Mouse (Mus musculus): ENCODE results near the gene Bid. TPM values are rescaled to one million over a fixed set of nuclear protein-coding genes. Genes with fewer than 3 reads are reported as not detected.
"Not testable (repeated sequence)": the region's sequence is repeated elsewhere in the genome, so short reads cannot be mapped to it uniquely, and the experiment has no call there.

Bid gene
- polyA plus RNA-seq, 1 experiment from 2014 or later, result 58.5 TPM

DNA sequence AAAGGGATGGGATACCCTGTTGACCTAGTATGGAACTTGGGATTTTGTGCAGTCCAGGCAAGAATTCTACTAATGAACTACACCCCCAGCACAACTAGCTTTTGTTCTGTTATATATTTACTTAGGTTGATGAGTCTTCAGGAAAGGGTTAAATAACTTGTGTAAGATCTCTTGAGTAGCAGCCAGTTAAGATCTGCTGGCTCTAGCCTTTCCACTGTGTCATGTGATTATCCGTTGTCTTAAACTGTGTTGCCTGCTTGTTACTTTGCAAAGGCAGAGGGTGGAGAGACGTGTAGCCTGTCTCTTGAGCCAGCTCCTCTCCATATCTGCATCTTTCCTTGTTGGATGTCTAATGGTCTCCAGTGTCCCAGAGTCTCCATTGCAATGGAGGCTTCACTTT lies 45.4 kb downstream of the Bid start:
- no peak for TF ChIP-seq CTCF (IDR thresholded peaks at IDR 0.05)
- ATAC-seq (no peak), DNase-seq (ENCODE audit: low read depth, low spot score) (no peak)
- ChIA-PET POLR2A (no interaction called here), CTCF (no interaction called here)
- no peaks in the 10 kb centered on the region for H3K27me3 ChIP-seq
- in situ Hi-C loops (cut with MboI; ENCODE audit: low pct_unique_long_range_greater_than_20kb), result no loop called here

DNA sequence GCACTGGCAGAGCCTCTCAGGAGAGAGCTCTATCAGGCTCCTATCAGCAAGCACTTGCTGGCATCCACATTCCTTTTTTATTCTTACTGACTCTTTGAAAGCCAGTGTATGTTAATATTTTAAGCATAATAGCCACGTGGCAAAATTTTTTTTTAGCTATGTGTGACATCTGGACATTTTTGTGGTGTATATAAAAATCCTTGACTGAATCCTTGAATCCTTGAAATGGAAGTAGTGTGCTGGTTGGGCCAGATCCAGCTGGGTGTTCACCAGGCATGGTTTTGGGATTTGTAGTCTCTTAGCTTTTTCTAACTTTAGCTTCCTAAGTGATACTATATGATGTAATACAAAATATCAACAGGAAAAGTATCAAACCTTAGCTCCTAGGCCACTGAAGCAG lies 47.8 kb downstream of the Bid start:
- ATAC-seq, result no peak
- ChIA-PET POLR2A (interaction anchor here (1.5 kb wide), 1 partner anchor 10 kb away, joined by 4 read pairs; no protein-coding TSS in a partner anchor), CTCF (interaction anchor here (1.6 kb wide), 1 partner anchor 46 kb away, joined by 4 read pairs; the partner anchor contains the start of gene Atp6v1e1)
- H3K27me3 ChIP-seq, result no peaks in the 10 kb centered on the region
- in situ Hi-C loops (cut with MboI; ENCODE audit: low pct_unique_long_range_greater_than_20kb), result no loop called here
- TF ChIP-seq CTCF (IDR thresholded peaks at IDR 0.05), result no peak
- DNase-seq (ENCODE audit: low read depth, low spot score), result no peak

DNA sequence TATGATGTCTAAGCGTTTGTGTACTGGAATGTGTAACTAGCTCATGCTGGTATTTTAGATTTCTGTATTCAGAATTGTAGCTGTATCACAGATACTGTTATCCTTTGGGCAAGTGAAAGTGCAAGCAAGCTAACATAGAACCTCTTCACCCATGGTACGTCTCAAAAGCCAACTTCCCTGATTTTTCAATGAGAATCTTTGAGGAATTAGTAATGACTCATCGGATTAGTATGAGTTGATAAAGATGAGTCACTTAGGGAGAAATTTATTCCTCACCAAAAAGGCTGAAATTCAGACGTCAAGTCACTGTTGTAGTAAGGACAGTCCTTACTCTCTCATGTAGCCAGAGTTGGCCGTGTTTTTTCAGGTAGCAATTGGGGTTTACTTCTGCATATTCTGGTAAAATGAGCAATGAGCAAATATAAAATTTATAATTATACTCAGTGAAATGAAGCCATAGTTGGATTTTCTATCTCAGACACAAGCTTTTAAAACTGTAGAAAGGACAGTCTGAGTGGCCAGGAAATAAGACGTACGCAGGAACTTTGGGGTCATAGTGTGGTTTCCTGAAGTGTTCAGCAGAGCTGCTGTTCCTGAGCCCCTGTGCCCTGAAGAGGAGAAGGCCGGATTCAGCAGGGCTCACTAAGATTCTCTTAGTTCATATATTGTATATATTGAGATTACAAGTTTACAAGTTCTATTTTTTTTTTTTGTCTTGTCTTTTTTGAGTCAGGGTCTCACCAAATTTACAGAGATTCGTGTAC lies 50.4 kb downstream of the Bid start:
- in situ Hi-C loops (cut with MboI; ENCODE audit: low pct_unique_long_range_greater_than_20kb), result no loop called here
- no peak for ATAC-seq
- CTCF ChIA-PET, result no interaction called here
- no peak for TF ChIP-seq CTCF (IDR thresholded peaks at IDR 0.05)
- no peak for DNase-seq (ENCODE audit: low read depth, low spot score)
- POLR2A ChIA-PET, result no interaction called here
- no peaks in the 10 kb centered on the region for H3K27me3 ChIP-seq

DNA sequence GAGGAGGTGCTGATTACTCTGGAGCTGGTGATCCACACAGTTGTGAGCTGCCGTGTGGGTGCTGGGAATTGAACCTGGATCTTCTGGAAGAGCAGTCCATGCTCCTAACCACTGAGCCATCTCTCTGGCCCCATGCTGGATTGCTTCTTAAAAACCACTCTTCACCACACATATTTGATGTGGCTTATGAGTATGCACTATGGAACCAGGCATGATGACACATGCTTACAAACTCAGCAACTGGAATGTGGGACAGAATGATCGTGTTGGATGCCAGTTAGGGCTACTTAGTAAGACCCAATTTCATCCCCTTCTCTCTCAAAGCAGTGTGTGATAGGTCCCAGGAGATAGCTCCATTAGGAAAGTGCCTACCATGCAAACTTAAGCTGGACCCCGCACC lies 56.6 kb downstream of the Bid start:
- in situ Hi-C loops (cut with MboI; ENCODE audit: low pct_unique_long_range_greater_than_20kb), result no loop called here
- ChIA-PET CTCF (no interaction called here), POLR2A (interaction anchor here (0.6 kb wide), 1 partner anchor 46 kb away, joined by 7 read pairs; no protein-coding TSS in a partner anchor)
- no peaks in the 10 kb centered on the region for H3K27me3 ChIP-seq
- ATAC-seq (no peak), DNase-seq (ENCODE audit: low read depth, low spot score) (no peak)
- no peak for TF ChIP-seq CTCF (IDR thresholded peaks at IDR 0.05)

DNA sequence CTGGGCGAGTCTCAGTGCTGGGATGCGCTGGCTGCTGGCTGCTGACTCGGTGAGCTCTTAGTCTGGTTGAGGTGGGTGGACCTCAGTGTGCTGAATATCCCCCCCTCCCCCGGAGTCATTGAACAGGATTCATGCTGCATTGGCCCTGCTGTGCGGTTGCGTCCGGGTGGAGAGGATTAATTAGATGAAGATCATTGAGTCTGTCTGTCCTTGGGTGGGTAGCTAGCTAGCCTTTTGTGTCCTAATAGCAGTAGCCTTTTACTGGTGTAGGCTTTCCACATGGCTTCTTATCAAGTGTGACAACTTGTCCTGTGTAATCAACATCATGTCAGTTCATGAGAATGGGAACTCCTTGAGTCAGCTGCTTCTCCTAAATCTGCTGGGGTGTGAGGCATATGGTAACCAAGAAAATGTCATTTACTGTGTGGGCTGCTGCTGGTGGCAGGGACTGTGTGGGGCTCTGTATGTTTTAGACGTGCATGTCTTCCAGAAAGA lies 58.4 kb downstream of the Bid start:
- DNase-seq (ENCODE audit: low read depth, low spot score) (no peak), ATAC-seq (no peak)
- no peak for TF ChIP-seq CTCF (IDR thresholded peaks at IDR 0.05)
- in situ Hi-C loops (cut with MboI; ENCODE audit: low pct_unique_long_range_greater_than_20kb), result no loop called here
- ChIA-PET CTCF (interaction anchor here (1.1 to 1.4 kb wide), 2 partner anchors 15 to 65 kb away, joined by 3 to 4 read pairs; no protein-coding TSS in a partner anchor), POLR2A (no interaction called here)
- no peaks in the 10 kb centered on the region for H3K27me3 ChIP-seq

DNA sequence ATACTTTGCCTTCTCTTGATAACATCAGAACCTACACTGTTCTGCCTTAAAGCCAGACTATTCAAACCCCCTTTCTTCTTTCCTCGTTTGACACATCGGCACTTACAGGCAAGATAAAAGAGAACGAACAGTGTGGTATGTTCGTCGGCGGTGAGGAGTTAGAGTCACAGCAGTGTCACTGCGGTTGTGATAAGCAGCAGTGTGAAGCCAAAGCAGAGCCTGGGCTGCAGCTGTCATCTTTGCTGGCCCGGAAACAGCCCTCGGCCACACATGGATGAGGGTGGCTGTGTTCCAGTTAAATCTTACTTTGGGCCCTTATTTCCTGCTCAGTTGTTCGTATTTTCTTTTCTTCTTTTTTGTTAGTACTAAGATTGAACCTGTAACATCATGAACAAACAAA lies 62.2 kb downstream of the Bid start:
- ATAC-seq, result no peak
- DNase-seq (ENCODE audit: low read depth, low spot score), result no peak
- no peaks in the 10 kb centered on the region for H3K27me3 ChIP-seq
- in situ Hi-C loops (cut with MboI; ENCODE audit: low pct_unique_long_range_greater_than_20kb), result no loop called here
- no peak for TF ChIP-seq CTCF (IDR thresholded peaks at IDR 0.05)
- ChIA-PET CTCF (no interaction called here), POLR2A (no interaction called here)

DNA sequence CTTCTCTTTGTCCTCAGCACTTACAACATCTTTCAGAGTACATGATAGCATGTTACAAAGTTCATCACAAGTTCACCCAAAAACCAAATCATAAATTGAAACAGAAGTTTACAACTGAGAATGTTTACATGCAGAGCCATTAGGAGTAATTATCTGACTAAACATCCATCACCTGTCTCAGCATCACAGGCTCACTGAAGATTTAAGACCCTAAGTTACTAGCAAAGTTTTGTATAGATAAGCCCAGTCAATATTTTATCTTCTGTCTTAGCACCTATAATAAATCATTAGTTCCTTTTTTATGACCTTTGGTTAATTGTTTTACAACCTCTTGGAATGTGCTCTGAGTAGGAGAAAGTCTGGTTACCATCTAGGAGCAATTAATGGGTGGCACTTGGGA lies 65.9 kb downstream of the Bid start:
- DNase-seq (ENCODE audit: low read depth, low spot score); POLR2A ChIA-PET; H3K27me3 ChIP-seq; ATAC-seq; in situ Hi-C loops (cut with MboI; ENCODE audit: low pct_unique_long_range_greater_than_20kb); CTCF ChIA-PET: not testable (repeated sequence)

Other genes starting within 250 kb of the Bid start
- gene Slc25a18, start 143.3 kb downstream of the Bid start, polyA plus RNA-seq (2021), result 0.19 TPM
- gene Atp6v1e1, start 94.1 kb downstream of the Bid start, polyA plus RNA-seq (2021), result 382 TPM
- gene Bcl2l13, start 80.6 kb downstream of the Bid start, polyA plus RNA-seq (2021), result 30.6 TPM
- 47.3 TPM for gene Mical3, start 214.1 kb upstream of the Bid start, polyA plus RNA-seq (2021)